Mouse (Mus musculus): Measurements from ENCODE around the gene Coq5. TPM values are rescaled to one million over a fixed set of nuclear protein-coding genes. Genes with fewer than 3 reads are reported as not detected.

Coq5 gene
- 3.5 TPM for polyA plus RNA-seq (2015; fragmentation: Illumina TruSeq; extraction: RNeasy Lipid Tissue Mini Kit (QIAGEN cat#74804); ENCODE audit: insufficient read depth, low read depth, low replicate concordance)

GRCm38 (mm10) chr5:115279226-115280049 lies at the start of gene Coq5:
Gene Coq5 (plus strand): TSS chr5:115279666.

GRCm38 (mm10) chr5:115235786-115236263 lies 43.6 kb upstream of the Coq5 start, which contains the start of gene Pop5:
Gene Pop5 (plus strand): TSS chr5:115235836.

GRCm38 (mm10) chr5:115272812-115273548 lies 6.5 kb upstream of the Coq5 start, which contains the start of gene Rnf10:
Gene Rnf10 (minus strand): TSS chr5:115272898.

GRCm38 (mm10) chr5:115300792-115301614 lies 21.5 kb downstream of the Coq5 start, which contains the start of gene Dynll1:
Gene Dynll1 (minus strand): TSS chr5:115300999.

GRCm38 (mm10) chr5:115326875-115327609 lies 47.6 kb downstream of the Coq5 start, which contains the start of gene Srsf9:
Gene Srsf9 (plus strand): TSS chr5:115327177.

GRCm38 (mm10) chr5:115340577-115341313 lies 61.3 kb downstream of the Coq5 start, which contains the start of the genes Gatc and Triap1:
Gene Gatc (minus strand): TSS chr5:115341178.
Gene Triap1 (plus strand): TSS chr5:115341225.

Other genes starting within 250 kb of the Coq5 start
- not detected for gene Gm10401, start 181.4 kb upstream of the Coq5 start, polyA plus RNA-seq (2015; fragmentation: Illumina TruSeq; extraction: RNeasy Lipid Tissue Mini Kit (QIAGEN cat#74804); ENCODE audit: insufficient read depth, low read depth, low replicate concordance)
- 6.5 TPM for gene Acads, start 160.3 kb upstream of the Coq5 start, polyA plus RNA-seq (2015; fragmentation: Illumina TruSeq; extraction: RNeasy Lipid Tissue Mini Kit (QIAGEN cat#74804); ENCODE audit: insufficient read depth, low read depth, low replicate concordance)
- gene Unc119b, start 144.7 kb upstream of the Coq5 start, polyA plus RNA-seq (2015; fragmentation: Illumina TruSeq; extraction: RNeasy Lipid Tissue Mini Kit (QIAGEN cat#74804); ENCODE audit: insufficient read depth, low read depth, low replicate concordance): 9.4 TPM
- gene Mlec, start 121.5 kb upstream of the Coq5 start, polyA plus RNA-seq (2015; fragmentation: Illumina TruSeq; extraction: RNeasy Lipid Tissue Mini Kit (QIAGEN cat#74804); ENCODE audit: insufficient read depth, low read depth, low replicate concordance): 36.4 TPM
- 7.1 TPM for gene Cabp1, start 85.3 kb upstream of the Coq5 start, polyA plus RNA-seq (2015; fragmentation: Illumina TruSeq; extraction: RNeasy Lipid Tissue Mini Kit (QIAGEN cat#74804); ENCODE audit: insufficient read depth, low read depth, low replicate concordance)
- 32.9 TPM for gene Pop5, start 43.8 kb upstream of the Coq5 start, polyA plus RNA-seq (2015; fragmentation: Illumina TruSeq; extraction: RNeasy Lipid Tissue Mini Kit (QIAGEN cat#74804); ENCODE audit: insufficient read depth, low read depth, low replicate concordance)
- 42.8 TPM for gene Rnf10, start 6.8 kb upstream of the Coq5 start, polyA plus RNA-seq (2015; fragmentation: Illumina TruSeq; extraction: RNeasy Lipid Tissue Mini Kit (QIAGEN cat#74804); ENCODE audit: insufficient read depth, low read depth, low replicate concordance)
- 82.0 TPM for gene Dynll1, start 21.3 kb downstream of the Coq5 start, polyA plus RNA-seq (2015; fragmentation: Illumina TruSeq; extraction: RNeasy Lipid Tissue Mini Kit (QIAGEN cat#74804); ENCODE audit: insufficient read depth, low read depth, low replicate concordance)
- gene Srsf9, start 47.5 kb downstream of the Coq5 start, polyA plus RNA-seq (2015; fragmentation: Illumina TruSeq; extraction: RNeasy Lipid Tissue Mini Kit (QIAGEN cat#74804); ENCODE audit: insufficient read depth, low read depth, low replicate concordance): 14.8 TPM
- gene Gatc, start 61.5 kb downstream of the Coq5 start, polyA plus RNA-seq (2015; fragmentation: Illumina TruSeq; extraction: RNeasy Lipid Tissue Mini Kit (QIAGEN cat#74804); ENCODE audit: insufficient read depth, low read depth, low replicate concordance): 5.2 TPM
- gene Triap1, start 61.6 kb downstream of the Coq5 start, polyA plus RNA-seq (2015; fragmentation: Illumina TruSeq; extraction: RNeasy Lipid Tissue Mini Kit (QIAGEN cat#74804); ENCODE audit: insufficient read depth, low read depth, low replicate concordance): 12.4 TPM
- gene Cox6a1, start 69.3 kb downstream of the Coq5 start, polyA plus RNA-seq (2015; fragmentation: Illumina TruSeq; extraction: RNeasy Lipid Tissue Mini Kit (QIAGEN cat#74804); ENCODE audit: insufficient read depth, low read depth, low replicate concordance): 144 TPM
- 0.44 TPM for gene Msi1, start 149.9 kb downstream of the Coq5 start, polyA plus RNA-seq (2015; fragmentation: Illumina TruSeq; extraction: RNeasy Lipid Tissue Mini Kit (QIAGEN cat#74804); ENCODE audit: insufficient read depth, low read depth, low replicate concordance)
- gene Pla2g1b, start 186.6 kb downstream of the Coq5 start, polyA plus RNA-seq (2015; fragmentation: Illumina TruSeq; extraction: RNeasy Lipid Tissue Mini Kit (QIAGEN cat#74804); ENCODE audit: insufficient read depth, low read depth, low replicate concordance): 2,205 TPM
- gene Sirt4, start 205.1 kb downstream of the Coq5 start, polyA plus RNA-seq (2015; fragmentation: Illumina TruSeq; extraction: RNeasy Lipid Tissue Mini Kit (QIAGEN cat#74804); ENCODE audit: insufficient read depth, low read depth, low replicate concordance): 10.7 TPM
- 16.8 TPM for gene Pxn, start 227.0 kb downstream of the Coq5 start, polyA plus RNA-seq (2015; fragmentation: Illumina TruSeq; extraction: RNeasy Lipid Tissue Mini Kit (QIAGEN cat#74804); ENCODE audit: insufficient read depth, low read depth, low replicate concordance)

Data from pancreas, adult 10 weeks (tissue).